Mouse (Mus musculus): ENCODE results near the gene Scn1a. TPM values are rescaled to one million over a fixed set of nuclear protein-coding genes. Genes with fewer than 3 reads are reported as not detected.
A peak's percentile ranks its signal among the peaks of the same experiment; 100 is the strongest.

Gene Scn1a
- total RNA-seq, 2 experiments from 2014 or later, result 30.8 to 34.3 TPM

DNA sequence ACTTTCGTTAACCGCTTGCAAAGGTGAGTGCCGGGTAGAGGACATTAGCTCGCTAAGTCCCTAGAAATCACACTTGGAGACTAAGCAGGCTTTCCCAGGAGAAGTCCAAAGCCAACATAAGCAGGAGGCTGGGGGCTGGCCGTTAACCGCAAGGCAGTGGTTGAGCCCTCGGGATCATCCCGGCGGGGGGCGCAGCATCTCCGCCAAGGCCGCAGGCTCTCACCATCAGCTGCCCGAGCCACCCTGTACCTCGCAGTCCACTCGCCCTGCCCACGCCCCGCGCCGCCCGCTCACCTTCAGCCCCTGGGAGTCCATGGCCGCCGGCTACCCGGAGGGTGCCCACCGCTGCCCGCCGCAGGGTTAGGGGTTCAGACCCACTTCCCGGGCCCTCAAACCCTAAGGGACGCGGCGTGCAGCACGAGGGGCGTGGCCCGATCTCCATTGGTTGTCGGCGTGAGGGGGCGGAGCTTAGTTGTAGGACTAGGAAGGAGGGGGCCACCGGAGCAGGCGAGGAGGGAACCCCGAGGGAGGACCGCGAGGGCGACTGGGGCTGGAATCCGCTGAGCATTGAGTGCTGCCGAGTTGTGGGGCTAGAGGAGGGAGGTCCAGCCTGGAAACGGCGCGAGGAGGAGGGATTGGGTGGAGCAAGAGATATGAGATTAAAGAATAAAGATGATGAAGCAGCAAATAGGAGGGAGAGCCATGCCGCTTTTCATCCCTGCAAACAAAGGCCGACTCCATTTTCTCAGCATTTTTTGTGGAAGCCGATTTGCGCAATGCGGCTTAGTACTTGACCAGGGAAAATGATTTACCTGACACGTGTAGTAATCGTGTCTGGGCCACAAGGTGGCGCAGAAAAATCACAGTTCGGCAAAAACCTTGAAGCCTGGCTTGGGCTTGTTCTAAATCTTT, 184.2 kb downstream of the Scn1a start, which contains the start of gene Ttc21b:
TSS of gene Ttc21b (minus strand) at position 398 of the 912 bp plus-strand sequence.
- intact Hi-C loops (cut with DNase I), result loop anchor here (2.0 to 10.0 kb wide), 2 partner anchors 152 to 388 kb away; no protein-coding TSS in a partner anchor
- peak; percentile 99 for DNase-seq

DNA sequence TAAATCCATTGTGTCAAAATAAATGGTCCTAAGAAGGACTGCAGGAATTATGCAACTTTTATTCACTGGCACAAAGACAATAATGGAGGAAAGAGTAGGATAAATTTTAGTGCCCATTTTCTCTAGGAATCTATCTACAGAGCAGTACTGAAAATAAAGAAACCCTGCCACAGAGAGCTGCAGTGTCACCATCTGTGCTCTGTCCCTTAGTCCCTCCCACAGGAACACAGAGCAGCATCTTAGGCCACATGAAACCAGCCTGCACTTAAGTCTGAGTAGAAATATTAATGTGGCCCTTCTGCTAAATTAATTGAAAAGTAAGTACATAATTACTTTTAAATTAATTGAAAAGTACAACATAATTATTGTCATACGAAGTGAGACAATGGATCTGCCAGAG, 196.6 kb downstream of the Scn1a start:
- intact Hi-C loops (cut with DNase I), result no loop called here
- DNase-seq, result no peak

- peak; percentile 17 for DNase-seq
- intact Hi-C loops (cut with DNase I), result no loop called here
These were observed 200.3 kb downstream of the Scn1a start for GRCm38 (mm10) chr2:66240334-66240733.

DNA sequence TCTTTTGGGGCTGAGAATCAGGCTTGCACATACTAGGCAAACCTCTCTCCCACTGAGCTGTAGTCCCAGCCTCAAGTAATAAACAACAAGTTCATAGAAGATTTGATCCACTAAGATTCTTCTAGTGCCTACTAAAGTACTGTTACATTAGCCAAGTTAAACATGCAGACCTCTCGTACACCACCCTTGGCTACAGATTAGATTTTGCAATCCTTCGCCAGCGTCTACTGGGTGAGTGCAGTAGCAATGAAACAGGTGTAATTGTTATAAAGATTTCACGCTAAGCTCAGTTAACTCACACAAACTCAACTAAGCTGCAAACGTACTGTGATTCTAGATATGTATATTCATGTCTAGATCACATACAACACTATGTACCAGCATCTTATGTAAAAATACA, 201.8 kb downstream of the Scn1a start:
- DNase-seq, result no peak

DNA sequence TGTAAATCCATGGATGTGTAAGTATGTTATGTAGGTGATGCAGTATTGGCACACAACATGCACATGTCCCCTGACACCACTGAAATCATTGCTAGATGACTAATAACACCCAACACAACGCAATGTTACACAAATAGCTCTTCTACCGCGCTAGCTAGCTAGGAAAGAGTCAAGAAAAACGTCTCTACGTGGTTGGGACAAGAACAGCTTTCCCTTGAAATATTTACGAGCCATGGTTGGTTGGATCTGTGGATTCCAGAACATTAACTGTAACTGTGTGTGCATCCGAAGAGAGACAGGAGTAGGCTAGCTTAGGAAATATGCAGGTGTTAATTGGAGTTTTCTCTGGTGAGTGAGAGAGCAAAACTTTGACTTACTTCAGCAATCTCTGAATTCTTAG, 219.7 kb downstream of the Scn1a start:
- no peak for DNase-seq
- intact Hi-C loops (cut with DNase I), result no loop called here

More for the DNA sequence above, 201.8 kb downstream of the Scn1a start:
- intact Hi-C loops (cut with DNase I), result no loop called here

Other genes with a start within 250 kb of the Scn1a start
- 10 to 100 TPM; 13.3 to 14.2 TPM for gene Ttc21b, start 184.2 kb downstream of the Scn1a start, total RNA-seq (2021)
- gene Scn9a, start 194.1 kb upstream of the Scn1a start, total RNA-seq (2021), result 10 to 100 TPM; 12.9 to 14.9 TPM

Data from left cerebral cortex, postnatal 4 days (tissue).